Mouse (Mus musculus) liver, embryonic 15.5 days (tissue): ENCODE results near the gene Eps15l1. TPM values are rescaled to one million over a fixed set of nuclear protein-coding genes. Genes with fewer than 3 reads are reported as not detected.

Source experiments
- microRNA-seq: library from miRNA; unstranded; fragments of <30 nt; microRNA quantifications from one replicate; pipeline ENCODE4, GENCODE M21; 2016
- polyA plus RNA-seq: library from polyadenylated mRNA; unstranded; fragments of >200 nt; fragmentation: Nextera tagmentation; extraction: Ambion mirVana; gene quantifications from 2 replicates; pipeline ENCODE4 v1.2.1, GENCODE M21; 2015

Eps15l1 gene
- polyA plus RNA-seq, 1 experiment from 2014 or later, result 19.4 TPM

Small RNA genes lying within 50 kb of the gene (microRNA-seq; reads per million reads assigned to microRNA genes)
- 1.3 reads per million for gene Mir7068

Other genes starting within 250 kb of the Eps15l1 start
- gene Hsh2d, start 231.8 kb downstream of the Eps15l1 start, polyA plus RNA-seq, result 0.26 and 0.33 TPM in 2 replicates
- not detected in 2 replicates for gene Cib3, start 208.6 kb downstream of the Eps15l1 start, polyA plus RNA-seq
- gene Gm11034, start 207.8 kb downstream of the Eps15l1 start, polyA plus RNA-seq, result not detected in 2 replicates
- gene Fam32a, start 201.7 kb downstream of the Eps15l1 start, polyA plus RNA-seq, result 32.2 and 33.9 TPM in 2 replicates
- 57.0 and 61.7 TPM in 2 replicates for gene Ap1m1, start 181.4 kb downstream of the Eps15l1 start, polyA plus RNA-seq
- 4.9 and 7.2 TPM in 2 replicates for gene Gm10282, start 116.2 kb downstream of the Eps15l1 start, polyA plus RNA-seq
- 2.6 and 3.1 TPM in 2 replicates for gene Klf2, start 102.4 kb downstream of the Eps15l1 start, polyA plus RNA-seq
- 0.35 and 0.58 TPM in 2 replicates for gene Calr3, start 22.4 kb upstream of the Eps15l1 start, polyA plus RNA-seq
- 2.9 and 3.4 TPM in 2 replicates for gene 1700030K09Rik, start 22.4 kb upstream of the Eps15l1 start, polyA plus RNA-seq
- gene Cherp, start 53.8 kb upstream of the Eps15l1 start, polyA plus RNA-seq, result 19.1 and 20.5 TPM in 2 replicates
- 8.1 and 9.7 TPM in 2 replicates for gene Slc35e1, start 71.2 kb upstream of the Eps15l1 start, polyA plus RNA-seq
- gene Med26, start 126.8 kb upstream of the Eps15l1 start, polyA plus RNA-seq, result 7.2 and 7.7 TPM in 2 replicates
- gene Smim7, start 149.6 kb upstream of the Eps15l1 start, polyA plus RNA-seq, result 37.0 and 37.4 TPM in 2 replicates
- 3.2 and 3.6 TPM in 2 replicates for gene Tmem38a, start 150.6 kb upstream of the Eps15l1 start, polyA plus RNA-seq
- gene Nwd1, start 225.3 kb upstream of the Eps15l1 start, polyA plus RNA-seq, result 0.01 TPM in 1 of 2 replicates, not detected in the other